Comparison of ENCODE assay signal across 8 mouse cellular contexts in the genomic region with DNA sequence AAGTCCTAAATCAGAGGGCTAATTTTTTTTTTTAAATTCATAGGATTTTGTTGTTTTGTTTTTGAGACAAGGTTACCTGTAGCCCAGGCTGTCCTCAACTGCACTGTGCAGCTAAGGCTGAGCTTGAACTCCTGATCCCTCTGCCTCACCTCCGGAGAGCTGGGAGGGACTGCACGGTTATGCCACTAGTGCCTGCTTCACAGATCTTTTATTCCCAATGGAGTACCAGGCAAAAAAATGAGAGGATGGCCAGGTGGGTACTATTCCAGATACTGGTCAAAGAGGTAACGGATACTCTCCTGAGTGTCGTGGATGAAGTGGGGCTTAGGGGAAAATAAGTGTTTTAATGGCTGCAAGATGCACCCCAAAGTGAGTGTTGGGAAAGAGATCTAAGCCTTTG. TPM values are rescaled to one million over a fixed set of nuclear protein-coding genes. Genes with fewer than 3 reads are reported as not detected.
A peak's percentile ranks its signal among the peaks of the same experiment; 100 is the strongest.
DNase-seq lines count a peak whose midpoint lies in the region; ATAC-seq and TF ChIP-seq lines count a peak whose summit lies in the region.

No protein-coding gene starts in this region.

- intact Hi-C loops in gastrocnemius, postnatal 36 days (cut with DNase I): no loop called here

- no peaks in the 10 kb centered on the region for H3K36me3 ChIP-seq in embryonic facial prominence, embryonic 13.5 days
- H3K36me3 ChIP-seq in intestine, embryonic 15.5 days: no peaks in the 10 kb centered on the region
- H3K36me3 ChIP-seq in neural tube, embryonic 12.5 days: no peaks in the 10 kb centered on the region

- 36% methylated on average over 4 of the region's 4 CpGs for WGBS in embryonic facial prominence, embryonic 13.5 days
- WGBS in intestine, embryonic 15.5 days: 42% methylated on average over 4 of the region's 4 CpGs
- 51% methylated on average over 4 of the region's 4 CpGs for WGBS in neural tube, embryonic 12.5 days

- ATAC-seq in embryonic facial prominence, embryonic 13.5 days (ENCODE audit: insufficient number of reproducible peaks, insufficient read depth, low FRiP score, low TSS enrichment, low read depth): no peak
- ATAC-seq in intestine, embryonic 15.5 days: peak; percentile 30
- ATAC-seq in neural tube, embryonic 12.5 days (ENCODE audit: low FRiP score, low read depth): no peak

- DNase-seq in layer of hippocampus, adult 2 months (ENCODE audit: low spot score in 2 of 2): no peak
- DNase-seq in layer of hippocampus, postnatal 36 days: no peak
- no peak for DNase-seq in c-Kit-positive CD71-positive TER-119-positive erythroid progenitor cells, embryonic 14.5 days (ENCODE audit: low spot score)
- no peak for DNase-seq in frontal cortex, postnatal 25 days (ENCODE audit: low spot score in 2 of 2)
- DNase-seq in gastrocnemius, postnatal 36 days: no peak

- TF ChIP-seq CTCF in layer of hippocampus, adult 2 months (conservative IDR thresholded peaks at IDR 0.05): no peak

- peak overlapping the region; percentile 75 for H3K4me3 ChIP-seq in layer of hippocampus, adult 2 months
- H3K4me3 ChIP-seq in embryonic facial prominence, embryonic 13.5 days: peak overlapping the region; percentile 89
- H3K4me3 ChIP-seq in intestine, embryonic 15.5 days (replicated peaks): peak overlapping the region; percentile 28
- peak overlapping the region; percentile 77 for H3K4me3 ChIP-seq in neural tube, embryonic 12.5 days

- peaks cover 22% of the 10 kb centered on the region for H3K4me1 ChIP-seq in embryonic facial prominence, embryonic 13.5 days
- peaks cover 16% of the 10 kb centered on the region; the same call in 1 of the 2 replicates for H3K4me1 ChIP-seq in intestine, embryonic 15.5 days (replicated peaks)
- peaks cover 8% of the 10 kb centered on the region; the same call in 1 of the 2 replicates for H3K4me1 ChIP-seq in neural tube, embryonic 12.5 days

- no peaks in the 10 kb centered on the region for H3K27me3 ChIP-seq in embryonic facial prominence, embryonic 13.5 days
- H3K27me3 ChIP-seq in intestine, embryonic 15.5 days (replicated peaks): no peaks in the 10 kb centered on the region
- no peaks in the 10 kb centered on the region for H3K27me3 ChIP-seq in neural tube, embryonic 12.5 days (replicated peaks)

- peak overlapping the region; percentile 75 for H3K27ac ChIP-seq in layer of hippocampus, adult 2 months
- H3K27ac ChIP-seq in embryonic facial prominence, embryonic 13.5 days: peak overlapping the region; percentile 83
- H3K27ac ChIP-seq in intestine, embryonic 15.5 days: no peak overlapping the region
- no peak overlapping the region for H3K27ac ChIP-seq in neural tube, embryonic 12.5 days

- H3K4me2 ChIP-seq in embryonic facial prominence, embryonic 13.5 days: peak overlapping the region; percentile 56
- H3K4me2 ChIP-seq in intestine, embryonic 15.5 days (replicated peaks): peak overlapping the region; percentile 46
- H3K4me2 ChIP-seq in neural tube, embryonic 12.5 days (replicated peaks): peak overlapping the region; percentile 57

- H3K9me3 ChIP-seq in embryonic facial prominence, embryonic 13.5 days: no peaks in the 10 kb centered on the region
- no peaks in the 10 kb centered on the region for H3K9me3 ChIP-seq in intestine, embryonic 15.5 days
- 0 out of 2 replicates have a peak, but pooled peaks cover 4% of the 10 kb centered on the region for H3K9me3 ChIP-seq in neural tube, embryonic 12.5 days

- peak overlapping the region; percentile 63 for H3K9ac ChIP-seq in embryonic facial prominence, embryonic 13.5 days
- peak overlapping the region; percentile 39; the same call in 1 of the 2 replicates for H3K9ac ChIP-seq in intestine, embryonic 15.5 days
- H3K9ac ChIP-seq in neural tube, embryonic 12.5 days: peak overlapping the region; percentile 36; the same call in 1 of the 2 replicates

RNA-seq across cellular contexts. Expression of gene Creb3l2, which starts 0.8 kb away (rescaled TPM):
- total RNA-seq in layer of hippocampus, adult 2 months (2021): 1 to 10 TPM; 8.3 to 9.8 TPM
- total RNA-seq in layer of hippocampus, postnatal 36 days (2021): 10 to 100 TPM; 10.7 to 11.5 TPM
- polyA plus RNA-seq in embryonic facial prominence, embryonic 13.5 days (2015; fragmentation: Nextera tagmentation; extraction: Ambion mirVana): 26.9 and 29.0 TPM in 2 replicates
- 15.6 and 15.8 TPM in 2 replicates for polyA plus RNA-seq in intestine, embryonic 15.5 days (2015; fragmentation: Nextera tagmentation; extraction: Ambion mirVana)
- polyA plus RNA-seq in neural tube, embryonic 12.5 days (2016; fragmentation: Nextera tagmentation; extraction: Ambion mirVana): 9.4 and 9.6 TPM in 2 replicates
- 1 to 10 TPM; 8.6 to 9.4 TPM for total RNA-seq in gastrocnemius, postnatal 36 days (2021)

Comparison
In these comparisons a context has a peak if more than half of its experiments do, and no peak if none do; other contexts are left out.
1. H3K27ac ChIP-seq: peak in layer of hippocampus, adult 2 months (single experiment) and embryonic facial prominence, embryonic 13.5 days (single experiment); none in intestine, embryonic 15.5 days (single experiment) and neural tube, embryonic 12.5 days (single experiment).
2. H3K4me3 ChIP-seq: peak in every context shown above with its lines; median percentile 89 in embryonic facial prominence, embryonic 13.5 days; 77 in neural tube, embryonic 12.5 days; 75 in layer of hippocampus, adult 2 months; 28 in intestine, embryonic 15.5 days.
3. Peak in every context shown above with its lines, with median percentiles within 50 percentile points of each other: H3K4me2 ChIP-seq and H3K9ac ChIP-seq.